Mouse (Mus musculus): ENCODE measurements around the gene Myof. TPM values are rescaled to one million over a fixed set of nuclear protein-coding genes. Genes with fewer than 3 reads are reported as not detected.

Myof gene
- polyA plus RNA-seq, 1 experiment = 24.2 TPM

GRCm38 (mm10) chr19:37963421-37963820, 80.0 kb downstream of the Myof start:
- DNase-seq = no peak
- no peaks in the 10 kb centered on the region for H3K27me3 ChIP-seq (replicated peaks; ENCODE audit: control insufficient read depth, insufficient read depth, low read length)
- H3K4me3 ChIP-seq (ENCODE audit: insufficient read depth, low read depth, low read length) = no peak overlapping the region
- H3K4me1 ChIP-seq (ENCODE audit: control insufficient read depth, insufficient read depth, low read length) = no peaks in the 10 kb centered on the region
- no peaks in the 10 kb centered on the region; the same call in 1 of the 2 replicates for H3K36me3 ChIP-seq (ENCODE audit: control insufficient read depth, insufficient read depth, low read length)
- no peak overlapping the region for H3K27ac ChIP-seq (ENCODE audit: insufficient read depth, low read depth, low read length)
- TF ChIP-seq POLR2A (IDR thresholded peaks at IDR 0.05; ENCODE audit: low read depth, low read length) (no peak), CTCF (conservative IDR thresholded peaks at IDR 0.05; ENCODE audit: insufficient read depth, insufficient read length, low read depth, low read length) (no peak)
- whole genome bisulfite sequencing = 92% methylated on average over 5 of the region's 5 CpGs

- Histone ChIP-seq H3K4me1 (ENCODE audit: control insufficient read depth, insufficient read depth, low read length) (no peaks in the 10 kb centered on the region), H3K27me3 (replicated peaks; ENCODE audit: control insufficient read depth, insufficient read depth, low read length) (no peaks in the 10 kb centered on the region), H3K27ac (ENCODE audit: insufficient read depth, low read depth, low read length) (no peak overlapping the region), H3K36me3 (ENCODE audit: control insufficient read depth, insufficient read depth, low read length) (no peaks in the 10 kb centered on the region; the same call in 1 of the 2 replicates), H3K4me3 (ENCODE audit: insufficient read depth, low read depth, low read length) (no peak overlapping the region)
- TF ChIP-seq POLR2A (IDR thresholded peaks at IDR 0.05; ENCODE audit: low read depth, low read length) = no peak
- no peak for DNase-seq
- WGBS = 93% methylated on average over 9 of the region's 9 CpGs
Measured at GRCm38 (mm10) chr19:37960791-37961190, 82.6 kb downstream of the Myof start.

- Histone ChIP-seq H3K4me1 (ENCODE audit: control insufficient read depth, insufficient read depth, low read length) (no peaks in the 10 kb centered on the region), H3K36me3 (ENCODE audit: control insufficient read depth, insufficient read depth, low read length) (no peaks in the 10 kb centered on the region; the same call in 1 of the 2 replicates), H3K27me3 (replicated peaks; ENCODE audit: control insufficient read depth, insufficient read depth, low read length) (no peaks in the 10 kb centered on the region), H3K4me3 (ENCODE audit: insufficient read depth, low read depth, low read length) (no peak overlapping the region), H3K27ac (ENCODE audit: insufficient read depth, low read depth, low read length) (no peak overlapping the region)
- TF ChIP-seq POLR2A (IDR thresholded peaks at IDR 0.05; ENCODE audit: low read depth, low read length) (no peak), CTCF (conservative IDR thresholded peaks at IDR 0.05; ENCODE audit: insufficient read depth, insufficient read length, low read depth, low read length) (no peak)
- 80% methylated on average over 10 of the region's 10 CpGs for WGBS
- no peak for DNase-seq
Measured at GRCm38 (mm10) chr19:37959543-37960215, 83.7 kb downstream of the Myof start.

- TF ChIP-seq CTCF (conservative IDR thresholded peaks at IDR 0.05; ENCODE audit: insufficient read depth, insufficient read length, low read depth, low read length) (no peak), POLR2A (IDR thresholded peaks at IDR 0.05; ENCODE audit: low read depth, low read length) (no peak)
- Histone ChIP-seq H3K4me1 (ENCODE audit: control insufficient read depth, insufficient read depth, low read length) (no peaks in the 10 kb centered on the region), H3K27ac (ENCODE audit: insufficient read depth, low read depth, low read length) (no peak overlapping the region), H3K36me3 (ENCODE audit: control insufficient read depth, insufficient read depth, low read length) (no peaks in the 10 kb centered on the region; the same call in 1 of the 2 replicates), H3K27me3 (replicated peaks; ENCODE audit: control insufficient read depth, insufficient read depth, low read length) (no peaks in the 10 kb centered on the region), H3K4me3 (ENCODE audit: insufficient read depth, low read depth, low read length) (no peak overlapping the region)
- DNase-seq = no peak
- WGBS = 71% methylated on average over 6 of the region's 6 CpGs
Measured at GRCm38 (mm10) chr19:37959076-37959475, 84.3 kb downstream of the Myof start.

GRCm38 (mm10) chr19:37957256-37957655, 86.1 kb downstream of the Myof start:
- no peak overlapping the region for H3K27ac ChIP-seq (ENCODE audit: insufficient read depth, low read depth, low read length)
- DNase-seq = peak; percentile 22
- no peaks in the 10 kb centered on the region for H3K27me3 ChIP-seq (replicated peaks; ENCODE audit: control insufficient read depth, insufficient read depth, low read length)
- no peaks in the 10 kb centered on the region; the same call in 1 of the 2 replicates for H3K36me3 ChIP-seq (ENCODE audit: control insufficient read depth, insufficient read depth, low read length)
- H3K4me3 ChIP-seq (ENCODE audit: insufficient read depth, low read depth, low read length) = no peak overlapping the region
- H3K4me1 ChIP-seq (ENCODE audit: control insufficient read depth, insufficient read depth, low read length) = no peaks in the 10 kb centered on the region
- TF ChIP-seq CTCF (conservative IDR thresholded peaks at IDR 0.05; ENCODE audit: insufficient read depth, insufficient read length, low read depth, low read length) = no peak
- TF ChIP-seq POLR2A (IDR thresholded peaks at IDR 0.05; ENCODE audit: low read depth, low read length) = no peak
- WGBS = 59% methylated on average over 7 of the region's 7 CpGs

GRCm38 (mm10) chr19:37956006-37956405, 87.4 kb downstream of the Myof start:
- 58% methylated on average over 3 of the region's 3 CpGs for WGBS
- TF ChIP-seq CTCF (conservative IDR thresholded peaks at IDR 0.05; ENCODE audit: insufficient read depth, insufficient read length, low read depth, low read length) (no peak), POLR2A (IDR thresholded peaks at IDR 0.05; ENCODE audit: low read depth, low read length) (no peak)
- Histone ChIP-seq H3K27ac (ENCODE audit: insufficient read depth, low read depth, low read length) (no peak overlapping the region), H3K27me3 (replicated peaks; ENCODE audit: control insufficient read depth, insufficient read depth, low read length) (no peaks in the 10 kb centered on the region), H3K4me1 (ENCODE audit: control insufficient read depth, insufficient read depth, low read length) (no peaks in the 10 kb centered on the region), H3K36me3 (ENCODE audit: control insufficient read depth, insufficient read depth, low read length) (no peaks in the 10 kb centered on the region; the same call in 1 of the 2 replicates), H3K4me3 (ENCODE audit: insufficient read depth, low read depth, low read length) (no peak overlapping the region)
- DNase-seq = no peak

GRCm38 (mm10) chr19:37955425-37956001, 87.9 kb downstream of the Myof start:
- WGBS = 32% methylated on average over 7 of the region's 7 CpGs
- TF ChIP-seq CTCF (conservative IDR thresholded peaks at IDR 0.05; ENCODE audit: insufficient read depth, insufficient read length, low read depth, low read length) = peak; percentile 90
- no peak for TF ChIP-seq POLR2A (IDR thresholded peaks at IDR 0.05; ENCODE audit: low read depth, low read length)
- Histone ChIP-seq H3K4me3 (ENCODE audit: insufficient read depth, low read depth, low read length) (no peak overlapping the region), H3K27ac (ENCODE audit: insufficient read depth, low read depth, low read length) (no peak overlapping the region), H3K4me1 (ENCODE audit: control insufficient read depth, insufficient read depth, low read length) (no peaks in the 10 kb centered on the region), H3K36me3 (ENCODE audit: control insufficient read depth, insufficient read depth, low read length) (no peaks in the 10 kb centered on the region), H3K27me3 (replicated peaks; ENCODE audit: control insufficient read depth, insufficient read depth, low read length) (no peaks in the 10 kb centered on the region)
- DNase-seq = peak; percentile 83

All from kidney, adult 2 months (tissue).